14 mouse cellular contexts compared by ENCODE assay signal in the genomic region with DNA sequence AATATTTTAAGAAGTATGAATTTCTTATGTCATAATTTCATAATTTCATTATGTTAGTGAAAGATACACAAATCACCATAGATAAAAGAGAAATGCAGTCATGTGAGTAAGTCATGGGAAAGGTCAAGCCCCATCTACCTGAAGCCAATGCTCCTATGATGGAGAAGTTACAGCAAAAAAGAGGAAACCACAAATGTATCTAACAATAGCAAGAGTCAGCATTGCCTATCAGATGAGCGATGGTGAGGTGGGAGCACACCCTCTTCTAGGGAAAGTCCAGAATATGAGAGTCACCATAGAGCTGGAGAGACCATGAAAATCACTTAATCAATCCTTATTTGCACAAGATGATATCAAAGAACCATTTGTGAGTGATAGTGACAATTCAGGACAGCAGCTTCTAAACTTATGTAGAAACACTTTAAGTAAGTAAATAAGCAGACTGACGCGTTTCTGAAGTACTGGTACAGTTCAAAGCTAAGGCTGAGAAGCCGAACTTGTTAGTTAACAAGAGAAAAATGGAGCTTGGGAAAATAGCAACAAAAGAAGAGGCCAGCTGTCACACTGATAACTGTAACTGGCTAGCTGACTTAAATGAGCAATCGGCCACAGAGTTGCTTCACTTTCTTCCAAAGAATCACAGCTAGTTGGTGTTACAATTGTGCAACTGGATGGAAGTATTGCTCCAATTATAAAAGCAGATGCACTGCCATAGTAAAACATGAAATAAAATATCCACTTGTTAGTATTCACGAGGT. TPM values are rescaled to one million over a fixed set of nuclear protein-coding genes. Genes with fewer than 3 reads are reported as not detected.
"Had no signal": no experiment of that assay in that cellular context is flagged by ENCODE, and none has a peak within 500 bp of the region (broad histone marks: within the 10 kb centered on the region; RNA-seq: fewer than 3 reads in every experiment).

No protein-coding gene starts in this region.

- H3K9me3 ChIP-seq: liver, embryonic 13.5 days; midbrain, embryonic 12.5 days; neural tube, embryonic 13.5 days; stomach, embryonic 15.5 days had no signal

- ATAC-seq: intestine, embryonic 16.5 days; liver, postnatal 0 days; midbrain, embryonic 16.5 days had no signal

- H3K36me3 ChIP-seq: limb, embryonic 12.5 days; liver, embryonic 13.5 days; midbrain, embryonic 12.5 days; neural tube, embryonic 13.5 days; stomach, embryonic 15.5 days had no signal

- DNase-seq: kidney, adult 8-10 months; kidney, postnatal 25 days; liver; liver, embryonic 13.5 days; liver, postnatal 0 days; right cerebral cortex, postnatal 14 days; thymus, postnatal 36 days had no signal

- H3K9ac ChIP-seq: limb, embryonic 12.5 days; liver, embryonic 13.5 days; liver, postnatal 0 days; midbrain, embryonic 12.5 days; neural tube, embryonic 13.5 days; stomach, embryonic 15.5 days had no signal

- H3K4me1 ChIP-seq: limb, embryonic 12.5 days; liver, embryonic 13.5 days; midbrain, embryonic 12.5 days; neural tube, embryonic 13.5 days; stomach, embryonic 15.5 days had no signal

- H3K27ac ChIP-seq: limb, embryonic 12.5 days; liver, embryonic 13.5 days; midbrain, embryonic 12.5 days; neural tube, embryonic 13.5 days; stomach, embryonic 15.5 days had no signal

- H3K4me3 ChIP-seq: limb, embryonic 12.5 days; liver, embryonic 13.5 days; midbrain, embryonic 12.5 days; neural tube, embryonic 13.5 days; stomach, embryonic 15.5 days had no signal

- H3K4me2 ChIP-seq: limb, embryonic 12.5 days; liver, embryonic 13.5 days; midbrain, embryonic 12.5 days; neural tube, embryonic 13.5 days; stomach, embryonic 15.5 days had no signal

- H3K27me3 ChIP-seq: limb, embryonic 12.5 days; liver, embryonic 13.5 days; midbrain, embryonic 12.5 days; neural tube, embryonic 13.5 days; stomach, embryonic 15.5 days had no signal

RNA-seq across cellular contexts. Expression of a gene that starts 36.2 kb away (rescaled TPM):
- total RNA-seq: megakaryocyte-erythroid progenitor cell, adult 5-6 weeks had no signal
